Mouse (Mus musculus): ENCODE data around the gene Smad3. TPM values are rescaled to one million over a fixed set of nuclear protein-coding genes. Genes with fewer than 3 reads are reported as not detected.

Gene Smad3
- 10 to 100 TPM; 58.2 to 62.5 TPM for total RNA-seq (2021)
- long read RNA-seq, full-length matches to known transcripts, result 3 of 51 reads
- long read RNA-seq, partial matches to known transcripts, result 1 of 51 reads
- long read RNA-seq, other reads (novel, unspliced or antisense), result 47 of 51 reads

DNA sequence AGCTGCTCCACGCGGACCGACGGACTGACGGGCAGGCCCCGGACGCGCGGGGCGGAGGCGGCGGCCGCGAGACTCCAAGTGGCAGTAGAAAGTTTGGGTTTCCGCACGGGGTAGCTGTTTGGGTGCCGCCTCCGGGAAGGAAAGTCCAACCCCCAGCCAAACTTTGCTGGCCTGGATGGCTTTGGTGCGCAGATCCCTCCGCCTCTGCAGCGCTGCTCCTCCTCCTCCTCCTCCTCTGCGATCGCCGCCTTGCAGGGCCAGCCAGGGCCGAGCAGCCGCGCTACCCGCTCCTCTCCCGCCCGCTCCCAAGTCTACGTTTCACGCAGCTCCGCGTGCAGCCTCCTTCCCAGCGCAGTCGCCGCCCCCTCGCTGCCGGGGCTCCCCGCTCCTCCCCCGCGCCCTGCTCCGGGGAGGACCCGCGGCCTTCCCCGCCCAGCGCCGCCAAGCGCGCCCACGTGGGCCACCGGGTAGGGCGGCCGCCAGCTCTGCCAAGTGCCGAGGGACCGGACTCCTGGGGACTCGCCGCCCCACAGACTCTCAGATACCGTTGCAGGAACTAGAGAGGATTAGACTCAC is at the start of gene Smad3:
Smad3 (minus strand) TSS at position 130 of the 576 bp plus-strand sequence.
- DNase-seq (ENCODE audit: low spot score in 2 of 2), result peak; percentile 86 to 90

DNA sequence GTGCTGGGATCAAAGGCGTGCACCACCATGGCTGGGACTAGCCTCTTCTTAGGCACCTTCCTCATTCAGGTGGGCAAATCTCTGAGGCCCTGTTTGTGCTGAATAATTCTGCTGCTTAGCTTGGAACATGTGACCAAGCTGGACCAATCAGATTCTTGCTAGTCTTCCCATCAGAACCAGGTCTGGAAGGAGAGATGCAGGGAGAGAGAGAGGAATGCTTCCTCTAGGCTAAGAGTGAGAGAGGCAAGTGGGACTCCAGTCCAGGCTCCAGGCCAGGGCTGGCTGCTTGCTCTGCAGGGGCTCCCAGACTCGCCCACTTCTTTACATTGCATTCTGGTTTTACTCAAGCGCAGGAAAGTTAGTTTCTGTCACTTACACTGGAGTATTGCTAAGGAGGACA is 47.1 kb upstream of the Smad3 start:
- DNase-seq (ENCODE audit: low spot score in 2 of 2), result no peak

DNA sequence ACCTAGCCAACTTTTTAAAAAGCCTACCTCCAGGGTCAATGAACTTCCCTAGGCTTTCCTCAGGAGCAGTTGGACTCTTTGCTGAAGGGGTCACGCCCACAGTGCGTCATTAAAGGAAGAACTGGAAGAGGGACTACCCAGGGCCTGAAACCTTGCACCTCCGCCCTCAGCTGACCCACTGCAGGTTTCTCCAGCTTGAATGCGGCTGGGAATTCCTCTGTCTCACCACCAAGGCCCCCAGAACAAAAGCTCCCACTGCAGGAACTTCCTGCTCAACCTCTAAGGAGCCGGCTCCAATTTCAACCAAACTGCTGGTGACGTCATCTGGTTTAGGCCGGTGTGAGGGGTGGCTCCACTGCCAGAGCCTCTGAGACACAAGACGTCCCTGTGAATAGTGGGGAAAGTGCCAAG is 45.4 kb upstream of the Smad3 start:
- no peak for DNase-seq (ENCODE audit: low spot score in 2 of 2)

DNA sequence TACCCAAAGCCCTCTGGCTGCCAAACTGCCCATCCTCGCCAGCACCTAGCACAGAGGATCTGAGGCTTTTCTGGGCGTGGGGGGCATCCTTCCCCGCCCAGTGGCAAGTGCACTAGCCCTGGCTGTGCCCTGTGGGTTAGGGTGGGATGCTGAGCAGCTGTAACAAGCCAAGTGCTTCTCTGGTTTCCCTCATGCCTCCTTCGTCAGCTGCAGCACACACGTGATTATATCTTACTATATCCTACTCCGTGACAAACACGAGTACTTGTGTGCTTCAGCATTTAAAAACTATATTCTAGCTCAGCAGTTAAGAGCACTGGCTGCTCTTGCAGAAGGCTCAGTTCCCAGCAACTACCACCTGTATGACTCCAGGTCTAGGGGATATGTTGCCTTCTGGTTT is 44.7 kb upstream of the Smad3 start:
- DNase-seq (ENCODE audit: low spot score in 2 of 2), result no peak

DNA sequence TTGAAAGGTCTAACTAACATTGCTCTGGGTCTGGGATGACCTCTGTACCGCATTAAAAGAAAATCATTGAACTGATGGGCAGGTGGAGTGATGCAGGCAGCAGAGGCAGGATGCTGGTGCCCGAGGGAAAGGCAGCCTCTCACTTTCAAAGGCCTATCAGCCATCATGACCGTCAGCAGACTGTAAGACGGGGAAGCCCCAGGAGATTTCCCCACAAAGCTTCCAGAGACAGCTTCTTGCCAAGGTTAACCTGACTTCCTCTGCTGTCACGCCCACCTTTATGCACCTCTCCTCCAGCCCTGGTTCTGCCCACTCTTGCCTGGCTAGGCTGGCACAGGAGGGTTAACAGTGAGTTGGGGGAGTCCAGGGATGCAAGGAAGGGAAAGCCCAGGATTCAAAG is 44.3 kb upstream of the Smad3 start:
- no peak for DNase-seq (ENCODE audit: low spot score in 2 of 2)

DNA sequence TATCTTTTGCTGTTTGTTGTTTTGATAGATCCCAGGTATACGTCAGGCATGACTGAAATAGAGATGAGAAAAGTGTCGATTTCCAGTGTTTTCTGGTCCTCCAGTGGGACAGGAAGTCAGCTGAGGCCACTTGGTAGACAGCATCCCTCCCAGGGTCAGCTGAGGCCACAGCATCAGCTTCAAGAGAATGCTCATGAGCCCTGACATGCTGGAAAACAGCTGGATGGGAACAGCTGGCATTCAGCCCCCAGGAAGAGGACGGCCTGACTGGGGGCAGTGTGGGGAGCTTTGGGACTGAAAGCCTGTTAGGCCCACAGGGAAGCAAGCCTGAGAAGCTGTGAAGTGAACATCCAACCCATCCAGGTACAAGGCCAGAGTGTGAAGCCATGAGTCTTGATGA is 38.6 kb upstream of the Smad3 start:
- DNase-seq (ENCODE audit: low spot score in 2 of 2), result no peak

DNA sequence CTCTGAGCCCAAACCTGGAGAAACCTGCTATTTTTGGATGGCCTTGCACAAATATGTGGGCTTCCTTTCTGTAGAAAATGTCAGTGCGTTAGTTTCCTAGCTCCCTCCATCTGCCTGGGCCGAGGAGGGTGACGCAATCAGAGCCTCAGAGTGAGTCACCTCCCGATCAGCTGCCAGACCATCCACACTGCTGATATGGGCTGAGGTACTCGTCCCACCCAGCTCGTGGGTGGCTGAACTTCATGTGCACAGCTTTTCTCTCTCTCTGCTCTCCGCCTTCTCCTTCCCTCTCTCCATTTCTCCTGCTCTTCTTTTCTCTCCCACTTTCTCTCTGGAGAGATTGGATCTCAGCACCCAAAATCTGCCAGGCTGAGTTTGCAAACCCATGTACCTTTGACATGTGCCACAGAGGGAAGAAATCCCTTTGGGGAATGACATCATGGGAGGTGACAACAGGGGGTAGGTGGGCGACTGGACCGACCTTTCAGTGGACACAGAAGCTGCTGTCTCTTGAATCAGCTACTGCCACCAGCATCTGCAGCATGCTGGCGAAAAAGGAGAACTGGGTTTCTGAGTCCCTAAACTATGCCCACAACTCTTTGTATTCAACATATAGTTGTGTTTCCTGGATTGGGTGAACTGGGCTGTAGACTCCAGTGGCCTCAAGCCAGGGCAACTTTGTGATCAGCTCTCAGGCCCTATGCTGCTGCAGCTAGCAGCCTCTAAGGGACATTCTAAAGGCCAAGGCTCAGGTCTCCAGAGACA is 36.1 kb upstream of the Smad3 start:
- DNase-seq (ENCODE audit: low spot score in 2 of 2), result peak; percentile 88 to 93

DNA sequence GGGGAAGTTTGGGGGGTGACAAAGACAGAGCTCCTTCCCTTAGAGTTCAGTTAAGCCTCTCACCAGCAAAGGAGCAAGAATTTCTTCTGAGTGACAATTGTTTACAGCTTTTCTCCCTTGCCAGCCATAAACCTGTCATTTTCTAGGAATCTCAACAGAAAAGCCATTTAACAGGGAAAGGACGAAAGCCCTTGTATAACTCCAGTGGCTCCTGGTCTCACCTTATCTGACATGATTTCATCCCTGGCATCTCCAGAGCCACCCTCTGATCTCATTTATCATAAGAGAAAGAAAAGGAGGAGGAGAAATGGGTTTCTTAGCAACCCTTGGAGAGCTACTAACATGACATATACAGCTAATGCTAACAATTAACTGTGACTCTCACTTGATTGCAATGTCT is 33.9 kb upstream of the Smad3 start:
- DNase-seq (ENCODE audit: low spot score in 2 of 2), result no peak

DNA sequence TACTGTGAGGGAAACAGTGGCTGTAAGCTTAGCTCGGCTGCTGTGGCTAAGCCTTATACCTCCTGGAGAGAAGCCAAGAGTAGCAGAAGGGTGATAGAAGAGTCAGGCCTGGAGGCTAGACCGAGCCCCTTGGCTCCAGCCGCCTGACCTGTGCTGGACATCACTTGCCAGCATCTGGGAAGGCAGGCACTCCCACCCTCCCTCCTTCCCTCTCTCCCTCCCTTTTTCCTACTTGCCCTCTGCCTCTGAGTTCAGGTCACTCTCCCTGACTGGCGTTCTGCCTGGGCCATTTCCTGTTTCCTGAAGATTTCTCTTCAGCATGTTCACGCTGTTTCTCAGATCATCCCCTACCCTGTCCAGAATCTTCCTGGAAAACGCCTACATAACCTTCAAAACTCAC is 33.5 kb upstream of the Smad3 start:
- no peak for DNase-seq (ENCODE audit: low spot score in 2 of 2)

DNA sequence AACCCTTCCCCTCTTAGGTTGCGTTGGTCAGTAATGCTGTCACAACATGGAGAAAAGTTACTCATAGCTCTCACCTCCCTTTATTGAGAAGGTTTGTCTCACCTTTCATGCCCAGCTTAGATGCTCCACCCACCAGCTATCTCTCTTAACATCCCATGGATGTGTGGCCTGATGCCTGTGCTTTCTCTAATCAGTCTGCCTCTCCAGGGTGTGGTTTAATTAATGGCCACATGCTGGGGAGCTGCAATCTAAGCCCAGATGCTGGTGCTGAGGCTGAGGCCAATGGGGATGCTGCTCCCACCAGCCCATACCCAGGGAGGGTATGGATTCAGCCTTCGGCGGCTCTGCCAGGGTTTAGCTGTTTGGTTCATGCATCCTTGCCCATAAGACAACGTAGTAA is 32.4 kb upstream of the Smad3 start:
- DNase-seq (ENCODE audit: low spot score in 2 of 2), result no peak

DNA sequence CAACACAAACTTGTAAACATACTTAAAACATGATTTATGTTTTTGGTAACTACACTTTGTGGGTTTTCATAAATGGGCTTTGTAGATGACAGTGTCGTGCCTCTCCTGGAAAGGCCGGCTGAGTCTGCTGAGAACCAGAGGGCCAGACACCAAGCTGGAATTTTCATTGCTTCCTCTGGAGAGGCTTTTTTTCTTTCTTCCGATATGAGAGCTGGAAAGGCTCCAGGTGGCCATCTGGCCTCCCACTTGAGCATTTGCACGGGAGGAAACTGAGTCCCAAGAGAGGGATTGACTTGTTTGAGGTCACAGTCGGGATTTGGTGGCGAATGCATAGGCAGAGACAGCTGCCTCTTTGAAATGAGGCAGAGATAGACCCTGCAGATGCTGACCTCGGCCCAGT is 31.6 kb upstream of the Smad3 start:
- no peak for DNase-seq (ENCODE audit: low spot score in 2 of 2)

DNA sequence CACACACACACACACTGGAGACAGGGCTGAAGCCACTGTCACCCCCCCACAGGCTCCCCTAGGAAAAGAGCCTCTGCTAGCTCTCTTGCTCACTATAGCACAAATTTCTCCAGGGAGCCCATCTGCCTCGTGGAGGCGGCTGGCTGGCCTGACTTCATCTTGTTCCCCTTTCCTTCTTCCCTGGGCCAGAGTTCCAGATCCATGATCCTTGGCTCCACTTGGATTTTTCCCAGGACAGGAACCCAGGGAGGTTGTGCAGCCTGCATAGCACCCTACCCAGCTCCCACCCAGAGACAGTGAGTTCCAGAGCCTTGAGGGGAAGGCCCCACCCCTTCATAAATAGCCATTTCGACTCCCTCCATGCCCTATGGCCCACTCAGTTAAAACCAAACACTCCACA is 29.8 kb upstream of the Smad3 start:
- DNase-seq (ENCODE audit: low spot score in 2 of 2), result peak in 1 of 2 experiments; percentile 49

DNA sequence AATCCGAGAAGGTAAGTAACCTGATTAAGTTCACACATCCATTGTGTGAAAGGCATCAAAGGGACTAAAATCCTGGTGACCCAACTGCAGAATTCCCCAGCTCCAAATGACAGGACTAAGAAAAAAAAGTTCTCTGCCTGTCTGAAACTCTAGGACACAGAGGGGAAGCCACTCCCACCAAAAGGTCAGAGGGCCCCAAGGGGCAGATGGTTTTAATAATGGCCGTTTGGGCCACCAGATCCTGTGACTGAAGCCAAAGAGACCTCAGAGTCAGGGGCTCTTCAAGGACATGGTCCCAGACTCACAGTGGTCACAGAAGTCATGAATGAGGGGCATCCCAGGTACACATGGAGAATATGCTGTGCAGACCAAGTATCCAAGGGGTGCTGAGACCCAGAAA is 29.3 kb upstream of the Smad3 start:
- DNase-seq (ENCODE audit: low spot score in 2 of 2), result no peak

DNA sequence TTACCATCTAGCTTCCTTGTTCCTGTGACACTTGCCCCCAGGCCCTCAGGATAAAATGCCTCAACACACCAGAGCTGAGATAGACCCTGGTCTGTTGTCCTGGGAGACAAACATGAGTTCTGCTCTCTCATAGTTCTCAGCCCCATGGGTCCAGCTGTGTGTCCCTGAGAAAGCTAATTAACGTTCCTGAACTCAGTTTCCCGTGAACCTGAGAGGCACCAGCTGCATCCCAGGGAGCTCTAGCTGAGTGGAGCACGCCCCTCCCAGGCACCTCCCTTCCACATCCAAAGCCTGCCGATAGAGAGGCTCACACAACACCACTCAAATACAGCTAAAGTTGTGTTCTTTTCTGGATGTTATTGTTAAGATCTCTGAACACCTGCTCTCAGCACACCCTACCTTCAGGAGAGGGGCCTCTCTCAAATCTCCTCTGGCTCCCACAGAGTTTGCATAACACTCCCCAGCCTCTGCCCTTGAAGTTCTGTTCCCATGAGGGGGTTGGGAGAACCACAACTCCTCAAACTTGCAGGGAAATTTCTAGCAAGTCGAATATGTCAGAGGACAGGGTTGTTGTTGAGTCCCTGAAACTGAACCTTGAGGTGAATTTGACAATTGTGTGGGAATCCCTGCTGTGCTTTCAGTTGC is 28.4 kb upstream of the Smad3 start:
- no peak for DNase-seq (ENCODE audit: low spot score in 2 of 2)

DNA sequence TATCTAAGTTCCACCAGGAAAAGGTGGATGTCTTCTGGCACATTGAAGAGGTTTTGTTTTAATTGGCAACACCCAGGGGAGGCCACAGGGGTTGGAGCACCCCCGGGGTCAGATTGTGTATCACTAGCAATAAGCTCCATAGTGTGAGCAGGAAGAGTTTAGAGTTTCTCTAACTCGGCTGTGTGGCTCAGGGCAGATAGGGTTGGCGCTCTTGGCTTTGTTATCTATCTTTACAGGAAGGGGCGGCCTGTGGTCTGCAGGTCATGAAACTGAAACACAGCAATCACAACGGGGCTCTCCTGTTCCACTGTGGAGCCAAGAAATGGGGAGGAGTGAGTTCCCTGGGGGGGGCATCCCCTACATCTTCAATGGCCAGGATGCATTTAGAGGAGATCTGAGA is 27.7 kb upstream of the Smad3 start:
- DNase-seq (ENCODE audit: low spot score in 2 of 2), result no peak

DNA sequence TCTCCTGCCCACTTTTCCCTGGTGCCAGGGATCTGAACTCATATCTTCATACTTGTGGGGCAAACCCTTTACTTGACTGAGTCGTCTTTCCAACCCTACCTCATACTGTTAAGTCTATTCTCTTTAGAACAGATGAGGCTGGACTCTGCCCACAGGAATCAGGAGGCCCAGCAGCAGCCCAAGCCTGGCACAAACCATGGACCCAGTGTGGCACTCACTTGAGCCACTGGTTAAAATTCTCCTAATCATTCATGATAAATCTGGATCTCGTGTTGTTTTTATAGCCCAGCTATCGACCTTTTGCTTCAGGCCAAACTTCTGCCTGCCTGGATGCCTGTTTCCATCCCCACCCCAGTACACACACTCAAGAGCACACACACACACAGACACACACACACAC is 26.8 kb upstream of the Smad3 start:
- DNase-seq (ENCODE audit: low spot score in 2 of 2), result no peak

DNA sequence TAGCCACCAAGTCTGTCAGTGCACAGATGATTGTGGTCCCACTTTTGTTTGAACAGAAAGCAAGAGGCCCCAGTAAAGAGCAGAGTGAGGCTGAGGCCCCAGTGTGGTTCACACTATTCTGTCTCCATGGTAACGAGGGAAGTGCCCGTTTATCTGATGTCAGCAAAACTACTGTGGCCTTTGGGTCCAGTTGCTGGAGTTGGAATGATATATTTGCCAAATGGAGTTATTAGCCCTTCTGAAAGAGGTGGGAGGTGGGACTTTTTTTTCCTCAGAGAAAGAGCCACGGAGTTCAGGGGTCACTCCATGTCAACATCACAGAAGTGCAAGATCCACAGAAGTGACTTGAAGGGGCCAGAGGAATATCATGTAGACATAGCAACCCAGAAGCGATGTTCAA is 24.9 kb upstream of the Smad3 start:
- DNase-seq (ENCODE audit: low spot score in 2 of 2), result no peak

DNA sequence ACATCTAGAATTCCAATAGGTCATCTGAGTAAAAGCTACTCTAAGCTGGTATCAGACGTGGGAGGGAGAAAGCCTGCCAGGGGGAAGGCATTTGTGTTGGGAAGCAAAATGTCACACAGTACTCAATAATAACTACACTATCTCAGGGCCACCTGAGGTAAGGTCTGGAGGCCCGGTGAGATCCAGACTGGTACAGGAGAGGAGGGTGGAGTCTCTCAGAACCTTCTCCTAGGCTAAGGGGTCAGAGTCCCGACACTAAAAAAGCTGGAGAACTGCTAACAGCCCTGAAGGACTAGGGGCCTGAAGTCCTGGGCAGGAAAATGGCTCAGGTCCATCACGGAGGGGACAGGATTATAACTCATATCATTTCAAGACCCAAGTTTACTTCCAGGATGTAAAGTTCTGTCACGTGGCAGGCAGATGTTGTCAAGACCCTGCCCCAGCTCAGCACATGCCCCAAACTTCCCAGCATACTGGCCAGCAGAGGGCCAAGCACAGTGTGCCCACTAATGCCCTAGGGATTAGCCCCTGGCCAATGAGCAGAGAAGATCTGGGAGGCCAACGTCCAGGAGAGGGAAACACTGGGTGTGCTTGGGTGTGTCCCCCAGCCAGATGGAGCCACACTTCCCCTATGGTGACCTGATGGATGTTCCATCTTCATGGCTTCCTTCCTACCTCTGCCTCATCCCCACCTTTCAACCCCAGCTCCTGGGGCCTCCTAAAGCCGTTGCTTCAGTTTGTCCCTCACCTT is 24.1 kb upstream of the Smad3 start:
- DNase-seq (ENCODE audit: low spot score in 2 of 2), result no peak

DNA sequence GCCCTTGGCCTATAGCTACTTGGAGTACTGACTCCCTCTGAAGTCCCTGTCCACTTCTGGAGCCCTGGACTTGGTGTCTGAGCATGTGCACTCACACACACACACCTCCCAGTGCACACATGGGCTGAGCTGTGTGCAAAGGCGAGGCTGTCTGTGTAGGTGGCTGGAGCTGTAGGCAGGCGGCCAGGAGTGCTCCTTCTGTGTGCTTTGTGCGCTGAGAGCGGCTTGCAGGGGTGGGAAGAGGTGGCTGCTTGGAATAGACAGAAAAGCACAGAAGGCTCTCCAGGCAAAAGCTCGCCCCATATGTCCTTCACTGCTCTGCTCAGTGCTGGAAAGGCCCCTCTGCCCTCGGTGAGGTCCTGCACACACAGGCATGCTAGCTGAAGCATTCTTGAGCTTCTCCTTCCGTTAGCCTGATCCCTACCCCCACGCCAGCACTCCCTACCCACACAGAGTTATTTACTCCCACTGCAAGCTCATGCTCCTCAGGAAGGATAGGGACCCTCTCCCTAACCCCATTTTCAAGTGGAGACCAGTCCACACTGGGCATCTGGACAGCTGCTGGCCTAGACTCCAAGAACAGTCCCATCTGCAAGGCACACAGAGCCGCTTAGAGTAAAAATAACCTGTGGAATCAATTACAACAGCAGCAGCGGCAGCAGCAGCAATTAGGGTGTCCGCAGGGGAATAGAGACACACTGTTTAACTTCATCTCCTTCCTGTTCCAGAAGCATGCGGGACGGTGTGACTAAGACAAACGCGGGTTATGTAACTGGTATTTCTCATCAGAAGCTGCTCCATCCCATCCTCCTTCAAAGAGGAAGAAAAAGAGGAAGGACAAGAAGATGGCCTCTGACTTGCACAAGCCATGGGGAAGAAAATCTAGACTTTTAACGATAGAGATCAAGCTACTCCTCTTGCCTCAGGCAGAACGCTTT is 22.4 kb upstream of the Smad3 start:
- DNase-seq (ENCODE audit: low spot score in 2 of 2), result peak; percentile 86 to 94

DNA sequence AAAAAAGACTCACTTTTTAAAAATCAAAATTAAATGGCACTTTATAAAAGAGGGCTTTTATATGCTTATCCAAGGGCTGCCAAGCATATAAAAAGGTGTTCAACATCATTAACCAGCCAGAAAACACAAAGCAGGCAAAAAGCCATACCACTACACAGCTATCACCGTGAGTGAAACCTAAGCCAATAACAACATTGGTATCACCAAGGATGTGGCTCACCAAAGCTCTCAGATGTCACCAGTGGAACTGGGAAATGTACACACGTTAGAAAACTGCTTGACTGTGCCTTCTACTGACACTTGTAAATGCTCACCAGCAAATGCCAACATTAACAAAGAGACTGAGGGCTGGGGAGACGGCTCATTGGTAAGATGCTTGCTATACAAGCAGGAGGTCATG is 18.9 kb upstream of the Smad3 start:
- no peak for DNase-seq (ENCODE audit: low spot score in 2 of 2)
